8 mouse cellular contexts compared by ENCODE assay signal in the genomic region with DNA sequence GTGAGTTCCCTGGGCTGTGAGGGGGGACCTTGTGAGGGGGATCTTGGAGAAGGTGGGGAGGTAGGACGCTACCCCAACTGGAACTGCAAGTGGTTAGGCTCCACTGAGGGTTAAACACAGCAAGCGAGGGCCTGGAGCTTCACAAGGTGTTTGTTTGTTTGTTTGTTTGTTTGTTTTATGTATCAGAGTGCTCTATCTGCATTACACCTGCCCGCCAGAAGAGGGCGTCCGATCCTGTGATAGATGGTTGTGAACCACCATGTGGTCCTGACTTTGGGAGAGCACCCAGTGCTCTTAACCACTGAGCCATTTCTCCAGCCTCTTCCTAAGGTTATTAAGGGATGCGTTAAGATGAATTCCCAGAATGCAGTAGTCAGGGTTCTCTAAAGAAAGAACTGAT. TPM values are rescaled to one million over a fixed set of nuclear protein-coding genes. Genes with fewer than 3 reads are reported as not detected.
DNase-seq lines count a peak whose midpoint lies in the region; ATAC-seq lines count a peak whose summit lies in the region.

No protein-coding gene starts in this region.

- no peaks in the 10 kb centered on the region for H3K27me3 ChIP-seq in embryonic facial prominence, embryonic 15.5 days
- no peaks in the 10 kb centered on the region for H3K27me3 ChIP-seq in kidney, embryonic 15.5 days
- H3K27me3 ChIP-seq in midbrain, embryonic 13.5 days: no peaks in the 10 kb centered on the region

- peak overlapping the region; percentile 38; the same call in 1 of the 2 replicates for H3K4me3 ChIP-seq in embryonic facial prominence, embryonic 15.5 days (replicated peaks)
- H3K4me3 ChIP-seq in kidney, embryonic 15.5 days (replicated peaks): peak overlapping the region; percentile 40
- peak overlapping the region; percentile 27 for H3K4me3 ChIP-seq in midbrain, embryonic 13.5 days (replicated peaks)

- no peak overlapping the region for H3K9ac ChIP-seq in embryonic facial prominence, embryonic 15.5 days
- 0 out of 2 replicates have a peak overlapping the region, but pooled peaks have one; percentile 19 for H3K9ac ChIP-seq in kidney, embryonic 15.5 days
- peak overlapping the region; percentile 15; the same call in 1 of the 2 replicates for H3K9ac ChIP-seq in midbrain, embryonic 13.5 days (replicated peaks)

- peaks cover 9% of the 10 kb centered on the region for H3K4me1 ChIP-seq in embryonic facial prominence, embryonic 15.5 days
- H3K4me1 ChIP-seq in kidney, embryonic 15.5 days: peaks cover 12% of the 10 kb centered on the region
- H3K4me1 ChIP-seq in midbrain, embryonic 13.5 days (replicated peaks): peaks cover 6% of the 10 kb centered on the region; the same call in 1 of the 2 replicates

- H3K9me3 ChIP-seq in embryonic facial prominence, embryonic 15.5 days (replicated peaks): no peaks in the 10 kb centered on the region
- no peaks in the 10 kb centered on the region for H3K9me3 ChIP-seq in kidney, embryonic 15.5 days (replicated peaks)
- H3K9me3 ChIP-seq in midbrain, embryonic 13.5 days: 0 out of 2 replicates have a peak, but pooled peaks cover 3% of the 10 kb centered on the region

- H3K4me2 ChIP-seq in embryonic facial prominence, embryonic 15.5 days (replicated peaks): peak overlapping the region; percentile 67
- H3K4me2 ChIP-seq in kidney, embryonic 15.5 days: peak overlapping the region; percentile 73
- peak overlapping the region; percentile 54 for H3K4me2 ChIP-seq in midbrain, embryonic 13.5 days (replicated peaks)

- intact Hi-C loops in left cerebral cortex, postnatal 25 days (cut with DNase I): loop anchor here (10.0 kb wide), 1 partner anchor 335 kb away; no protein-coding TSS in a partner anchor

- no peak for ATAC-seq in embryonic facial prominence, embryonic 15.5 days (ENCODE audit: insufficient number of reproducible peaks, low FRiP score, low TSS enrichment, low read depth)
- no peak for ATAC-seq in kidney, embryonic 15.5 days (replicated peaks; ENCODE audit: low FRiP score)
- no peak for ATAC-seq in midbrain, embryonic 13.5 days
- no peak for ATAC-seq in frontal cortex, adult (ENCODE audit: low TSS enrichment)

- peak; percentile 38 for DNase-seq in adrenal gland, postnatal 14 days
- no peak for DNase-seq in adrenal gland, adult (ENCODE audit: inconsistent age in 2 of 2, low spot score in 1 of 2)
- DNase-seq in 416B (ENCODE audit: low read depth): peak; percentile 34
- DNase-seq in left cerebral cortex, postnatal 25 days (ENCODE audit: low spot score in 2 of 2): no peak

- H3K27ac ChIP-seq in embryonic facial prominence, embryonic 15.5 days (replicated peaks): no peak overlapping the region
- H3K27ac ChIP-seq in kidney, embryonic 15.5 days: no peak overlapping the region
- H3K27ac ChIP-seq in midbrain, embryonic 13.5 days: no peak overlapping the region

- H3K36me3 ChIP-seq in embryonic facial prominence, embryonic 15.5 days: no peaks in the 10 kb centered on the region
- no peaks in the 10 kb centered on the region for H3K36me3 ChIP-seq in kidney, embryonic 15.5 days
- no peaks in the 10 kb centered on the region for H3K36me3 ChIP-seq in midbrain, embryonic 13.5 days

- WGBS in embryonic facial prominence, embryonic 15.5 days: 38% methylated on average over 6 of the region's 6 CpGs
- 43% methylated on average over 6 of the region's 6 CpGs for WGBS in kidney, embryonic 15.5 days
- 28% methylated on average over 6 of the region's 6 CpGs for WGBS in midbrain, embryonic 13.5 days

RNA-seq across cellular contexts. Expression of a gene that starts 15.7 kb away (rescaled TPM):
- 1.1 and 8.4 TPM in 2 replicates for total RNA-seq in adrenal gland, postnatal 14 days (2021)
- 2.3 and 2.9 TPM in 2 replicates for polyA plus RNA-seq in embryonic facial prominence, embryonic 15.5 days (2015; fragmentation: Nextera tagmentation; extraction: Ambion mirVana)
- polyA plus RNA-seq in kidney, embryonic 15.5 days (2015; fragmentation: Nextera tagmentation; extraction: Ambion mirVana): 5.7 and 7.9 TPM in 2 replicates
- 0.73 and 1.1 TPM in 2 replicates for polyA plus RNA-seq in midbrain, embryonic 13.5 days (2015; fragmentation: Nextera tagmentation; extraction: Ambion mirVana)
- total RNA-seq in left cerebral cortex, postnatal 25 days (2021): not detected

RNA-seq across cellular contexts. Expression of a gene that starts 26.9 kb away (rescaled TPM):
- total RNA-seq in adrenal gland, postnatal 14 days (2021): 35.3 and 35.6 TPM in 2 replicates
- 45.3 and 47.0 TPM in 2 replicates for polyA plus RNA-seq in embryonic facial prominence, embryonic 15.5 days (2015; fragmentation: Nextera tagmentation; extraction: Ambion mirVana)
- 38.4 and 39.7 TPM in 2 replicates for polyA plus RNA-seq in kidney, embryonic 15.5 days (2015; fragmentation: Nextera tagmentation; extraction: Ambion mirVana)
- 114 and 117 TPM in 2 replicates for polyA plus RNA-seq in midbrain, embryonic 13.5 days (2015; fragmentation: Nextera tagmentation; extraction: Ambion mirVana)
- 10 to 100 TPM; 49.2 to 52.0 TPM for total RNA-seq in left cerebral cortex, postnatal 25 days (2021)

RNA-seq across cellular contexts. Expression of a gene that starts 34.8 kb away (rescaled TPM):
- total RNA-seq in adrenal gland, postnatal 14 days (2021): 215 and 225 TPM in 2 replicates
- polyA plus RNA-seq in embryonic facial prominence, embryonic 15.5 days (2015; fragmentation: Nextera tagmentation; extraction: Ambion mirVana): 190 and 193 TPM in 2 replicates
- polyA plus RNA-seq in kidney, embryonic 15.5 days (2015; fragmentation: Nextera tagmentation; extraction: Ambion mirVana): 173 and 174 TPM in 2 replicates
- polyA plus RNA-seq in midbrain, embryonic 13.5 days (2015; fragmentation: Nextera tagmentation; extraction: Ambion mirVana): 203 and 209 TPM in 2 replicates
- 100 to 1,000 TPM; 115 to 119 TPM for total RNA-seq in left cerebral cortex, postnatal 25 days (2021)

RNA-seq across cellular contexts. Expression of a gene that starts 43.4 kb away (rescaled TPM):
- total RNA-seq in adrenal gland, postnatal 14 days (2021): 394 and 402 TPM in 2 replicates
- 505 and 540 TPM in 2 replicates for polyA plus RNA-seq in embryonic facial prominence, embryonic 15.5 days (2015; fragmentation: Nextera tagmentation; extraction: Ambion mirVana)
- polyA plus RNA-seq in kidney, embryonic 15.5 days (2015; fragmentation: Nextera tagmentation; extraction: Ambion mirVana): 404 and 429 TPM in 2 replicates
- polyA plus RNA-seq in midbrain, embryonic 13.5 days (2015; fragmentation: Nextera tagmentation; extraction: Ambion mirVana): 601 and 620 TPM in 2 replicates
- total RNA-seq in left cerebral cortex, postnatal 25 days (2021): 100 to 1,000 TPM; 230 to 267 TPM

RNA-seq across cellular contexts. Expression of a gene that starts 50.7 kb away (rescaled TPM):
- total RNA-seq in adrenal gland, postnatal 14 days (2021): 81.4 and 90.5 TPM in 2 replicates
- polyA plus RNA-seq in embryonic facial prominence, embryonic 15.5 days (2015; fragmentation: Nextera tagmentation; extraction: Ambion mirVana): 77.8 and 83.6 TPM in 2 replicates
- 82.7 and 83.9 TPM in 2 replicates for polyA plus RNA-seq in kidney, embryonic 15.5 days (2015; fragmentation: Nextera tagmentation; extraction: Ambion mirVana)
- 74.0 and 75.3 TPM in 2 replicates for polyA plus RNA-seq in midbrain, embryonic 13.5 days (2015; fragmentation: Nextera tagmentation; extraction: Ambion mirVana)
- 10 to 100 TPM; 51.0 to 52.7 TPM for total RNA-seq in left cerebral cortex, postnatal 25 days (2021)

Comparison
In these comparisons a context has a peak if more than half of its experiments do, and no peak if none do; other contexts are left out.
1. DNase-seq: peak in adrenal gland, postnatal 14 days (single experiment) and 416B (single experiment); none in adrenal gland, adult (0 of 2) and left cerebral cortex, postnatal 25 days (0 of 2).
2. Peak in every context shown above with its lines, with median percentiles within 50 percentile points of each other: H3K4me2 ChIP-seq and H3K4me3 ChIP-seq.